Mouse (Mus musculus): ENCODE measurements at regions not wholly inside any gene's neighbourhood (a gene's known extent, or its start where the extent isn't known, plus 50 kb on each side); places are given as distances from the start of the nearest gene placed in this dataset.

DNA sequence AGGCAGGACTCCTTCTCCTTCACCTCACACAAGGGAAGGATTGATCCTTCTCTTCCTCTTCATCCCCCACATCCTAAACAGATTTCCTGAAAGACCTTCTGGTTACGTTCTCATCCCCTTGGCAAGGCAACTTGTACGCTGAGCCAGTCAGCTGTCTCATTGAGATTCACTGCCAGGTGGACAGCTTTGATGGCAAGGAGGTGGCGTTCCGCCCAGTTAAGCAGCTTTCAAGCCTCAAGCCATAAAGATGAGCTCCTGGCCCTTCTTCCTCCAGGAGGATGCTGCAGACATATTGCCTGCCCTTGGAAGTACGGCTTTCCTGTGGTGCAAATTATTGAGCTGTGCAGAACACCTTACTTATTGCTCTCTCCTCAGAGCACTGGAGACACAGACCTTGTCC lies 494.8 kb upstream of the Mpdz start:
- TF ChIP-seq CTCF (IDR thresholded peaks at IDR 0.05; ENCODE audit: low read depth, low read length) (no peak), POLR2A (IDR thresholded peaks at IDR 0.05; ENCODE audit: extremely low read depth, insufficient read depth, low read length) (no peak)

Data from liver, adult 2 months (tissue).